Mouse (Mus musculus) small intestine, adult 2 months (tissue): ENCODE data around the gene Ercc1. TPM values are rescaled to one million over a fixed set of nuclear protein-coding genes. Genes with fewer than 3 reads are reported as not detected.

ENCODE experiments used
- H3K27ac ChIP-seq: fragments of 200-500 bp; 2 replicates; pipeline ENCODE4 v1.5.1; 2012; ENCODE audit warnings: low read depth, low read length, control low read depth, inconsistent platforms; ENCODE audit not compliant: insufficient read depth
- H3K27me3 ChIP-seq: fragments of 200-500 bp; 2 replicates; pipeline ENCODE4 v1.6.1; 2012; ENCODE audit warnings: mild to moderate bottlenecking, moderate library complexity, low read length, inconsistent platforms; ENCODE audit not compliant: control insufficient read depth, insufficient read depth
- H3K36me3 ChIP-seq: fragments of 200-500 bp; 2 replicates; pipeline ENCODE4 v1.6.1; 2012; ENCODE audit warnings: mild to moderate bottlenecking, low read length, control low read depth, inconsistent platforms; ENCODE audit not compliant: control insufficient read depth, insufficient read depth
- H3K4me1 ChIP-seq: fragments of 200-500 bp; 2 replicates; pipeline ENCODE4 v1.6.1; 2012; ENCODE audit warnings: low read length, inconsistent platforms, mixed read lengths; ENCODE audit not compliant: control insufficient read depth, insufficient read depth, insufficient read length
- H3K4me3 ChIP-seq: fragments of 200-500 bp; 2 replicates; pipeline ENCODE4 v1.5.1; 2012; ENCODE audit warnings: low read depth, mild to moderate bottlenecking, control low read depth, inconsistent platforms, low read length, moderate library complexity
- CTCF ChIP-seq: fragments of 200-500 bp; IDR thresholded peaks from 2 replicates; pipeline ENCODE4 v1.5.1; 2012; ENCODE audit warnings: low read depth, mild to moderate bottlenecking, control low read depth, inconsistent platforms, low read length, moderate library complexity, mixed read lengths; ENCODE audit not compliant: insufficient replicate concordance, insufficient read length; ENCODE audit errors: extremely low read depth
- POLR2A ChIP-seq: fragments of 200-500 bp; IDR thresholded peaks from 2 replicates; pipeline ENCODE4 v1.6.1; 2012; ENCODE audit warnings: low read depth, mild to moderate bottlenecking, control low read depth, inconsistent platforms, low read length, moderate library complexity
- WGBS: fragments of 180-500 bp; shearing (Covaris S2); methylation state at CpG from one replicate; pipeline ENCODE4 v1.1.7; 2018; 5-methylcytosine and 5-hydroxymethylcytosine counted together
- polyA plus RNA-seq: library from polyadenylated mRNA; depleted of rRNA; stranded (reverse); fragments of >200 nt; gene quantifications from 2 replicates; pipeline ENCODE4 v1.2.3, GENCODE M21; 2012

The Ercc1 gene
- polyA plus RNA-seq, 1 experiment: 17.5 TPM

- TF ChIP-seq POLR2A (no peak), CTCF (no peak)
- Histone ChIP-seq H3K4me3 (no peak overlapping the region), H3K36me3 (no peaks in the 10 kb centered on the region), H3K4me1 (peaks cover 1% of the 10 kb centered on the region; the same call in 1 of the 2 replicates), H3K27me3 (peaks cover 8% of the 10 kb centered on the region), H3K27ac (no peak overlapping the region)
- WGBS: 57% methylated on average over 16 of the region's 16 CpGs
These were observed 38.5 kb upstream of the Ercc1 start for GRCm38 (mm10) chr7:19305796-19306765.

DNA sequence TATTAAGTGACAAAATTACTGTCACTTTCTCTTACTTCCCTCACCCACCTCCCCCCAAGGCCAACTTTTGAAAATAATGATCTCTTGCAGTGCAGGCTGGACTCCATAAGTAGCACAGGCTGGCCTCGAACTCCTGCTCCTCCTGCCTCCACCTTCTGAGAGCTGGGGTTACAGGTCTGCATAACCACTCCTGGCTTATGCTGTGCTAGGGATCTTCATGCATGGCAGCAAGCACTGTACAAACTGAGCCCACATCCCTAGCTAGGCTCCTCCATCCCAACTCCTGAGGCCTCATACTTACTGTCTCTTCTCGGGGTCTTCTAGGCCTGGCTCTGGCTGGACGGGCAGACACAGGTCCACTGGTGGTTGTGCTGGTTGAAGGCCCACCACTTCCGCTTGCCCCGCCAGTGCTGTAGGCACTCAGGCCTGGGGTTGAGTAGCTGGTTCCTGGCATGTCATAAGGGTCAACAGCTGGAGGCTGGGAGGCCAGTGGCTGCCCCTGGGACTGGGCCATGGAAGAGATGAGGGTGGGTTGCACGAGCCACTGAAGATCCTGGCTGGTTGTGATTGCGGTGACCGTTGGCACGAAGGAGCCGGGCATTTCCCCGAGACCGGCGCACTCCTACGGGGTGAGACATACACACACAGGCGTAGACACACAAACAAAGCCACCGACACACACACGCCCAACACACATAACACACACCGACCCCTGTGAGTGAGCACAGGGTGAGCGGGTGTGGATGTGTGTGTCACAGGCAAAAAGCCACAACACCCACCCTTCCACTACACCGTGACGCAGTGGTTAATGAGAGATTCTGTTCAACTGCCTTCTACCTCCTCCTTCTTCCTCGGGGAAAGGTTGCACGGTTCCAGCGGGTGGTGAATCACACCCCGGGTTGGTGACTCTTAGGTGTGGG, 37.5 kb upstream of the Ercc1 start:
- H3K27ac ChIP-seq: no peak overlapping the region
- no peaks in the 10 kb centered on the region for H3K36me3 ChIP-seq
- H3K4me1 ChIP-seq: peaks cover 1% of the 10 kb centered on the region; the same call in 1 of the 2 replicates
- H3K4me3 ChIP-seq: no peak overlapping the region
- peaks cover 8% of the 10 kb centered on the region for H3K27me3 ChIP-seq
- no peak for TF ChIP-seq POLR2A
- TF ChIP-seq CTCF: no peak
- 73% methylated on average over 25 of the region's 25 CpGs for WGBS

DNA sequence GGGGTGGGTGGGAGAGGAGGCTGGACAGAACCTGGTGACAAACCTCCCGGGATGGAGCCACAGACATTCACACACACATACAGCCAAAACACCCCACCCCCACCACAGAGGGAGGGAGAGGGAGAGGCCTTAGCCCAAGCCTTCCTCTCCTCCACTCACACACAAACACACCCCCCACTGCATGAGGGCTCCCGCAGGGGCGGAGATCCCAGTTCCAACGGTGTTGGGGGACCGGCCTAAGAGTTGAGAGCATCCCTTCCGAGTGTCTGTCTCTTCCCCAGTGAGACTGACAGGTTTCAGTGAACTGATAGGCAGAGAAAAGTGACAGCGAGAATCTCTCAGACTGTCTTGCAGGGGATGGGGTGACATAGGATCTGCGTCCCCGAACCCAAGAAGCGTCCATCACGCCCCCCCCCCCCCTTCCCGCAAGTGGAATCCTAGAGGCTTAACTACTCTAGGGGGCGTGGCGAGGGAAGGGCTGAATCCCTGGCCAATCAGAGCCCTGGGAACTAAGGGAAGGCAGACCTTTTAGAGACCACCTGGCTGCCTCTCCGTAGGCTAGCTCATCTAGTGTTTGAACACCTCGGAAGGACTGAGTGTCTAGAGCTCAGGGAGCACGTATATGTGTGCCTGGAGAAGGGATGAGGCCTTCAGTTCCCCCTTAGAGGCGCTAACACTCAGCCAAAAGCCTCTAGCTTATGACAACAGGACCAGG, 36.7 kb upstream of the Ercc1 start:
- Histone ChIP-seq H3K27me3 (peaks cover 8% of the 10 kb centered on the region), H3K4me1 (peaks cover 1% of the 10 kb centered on the region; the same call in 1 of the 2 replicates), H3K4me3 (peak overlapping the region; percentile 76), H3K27ac (peak overlapping the region; percentile 51), H3K36me3 (no peaks in the 10 kb centered on the region)
- 1% methylated on average over 18 of the region's 18 CpGs for WGBS
- TF ChIP-seq POLR2A: no peak
- no peak for TF ChIP-seq CTCF

DNA sequence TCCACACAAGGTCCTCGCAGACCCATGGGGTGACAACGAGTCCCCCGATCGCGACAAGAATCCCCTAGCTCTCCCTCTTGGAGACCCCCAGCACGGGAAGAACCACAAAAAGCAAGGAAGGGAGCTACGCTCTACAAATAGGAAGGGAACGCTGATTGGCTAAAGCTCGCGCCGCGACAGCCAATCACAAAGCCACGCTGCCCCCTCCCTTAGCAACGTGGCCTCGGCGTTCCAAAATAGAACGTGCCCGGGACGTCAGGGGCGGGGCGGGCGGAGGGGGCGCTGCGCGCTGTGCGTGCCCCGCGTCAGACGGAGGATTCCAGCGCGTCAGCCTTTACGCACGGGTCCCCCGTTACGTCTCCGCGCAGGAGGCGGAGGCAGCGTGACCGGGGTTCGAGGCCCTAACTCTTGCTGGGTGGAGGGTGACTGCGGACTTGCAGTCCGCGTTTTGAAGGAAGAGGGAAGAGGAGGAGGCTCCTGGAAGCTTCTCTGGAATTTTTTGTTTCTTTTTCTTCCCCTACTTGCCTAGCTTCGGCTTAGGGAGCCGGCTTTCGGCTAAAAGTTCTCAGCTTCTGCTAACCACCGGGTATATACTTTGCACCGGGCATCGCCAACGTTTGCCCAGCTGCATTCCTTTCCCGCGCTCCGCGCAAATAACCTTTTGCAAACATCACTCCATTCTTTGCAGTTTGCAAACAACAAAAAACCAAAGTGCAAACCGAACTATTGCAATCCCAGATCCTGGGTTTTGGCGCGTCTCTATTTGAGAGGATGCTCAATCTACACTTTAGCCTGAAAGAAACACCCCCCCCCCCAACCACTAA, 35.9 kb upstream of the Ercc1 start:
- Histone ChIP-seq H3K4me1 (peaks cover under 1% of the 10 kb centered on the region; the same call in 1 of the 2 replicates), H3K36me3 (no peaks in the 10 kb centered on the region), H3K4me3 (peak overlapping the region; percentile 76), H3K27me3 (peaks cover 8% of the 10 kb centered on the region), H3K27ac (peak overlapping the region; percentile 51)
- under 1% methylated on average over 58 of the region's 58 CpGs for WGBS
- TF ChIP-seq POLR2A: peak; percentile 30
- no peak for TF ChIP-seq CTCF

- peak overlapping the region; percentile 76 for H3K4me3 ChIP-seq
- no peak for TF ChIP-seq CTCF
- TF ChIP-seq POLR2A: no peak
- under 1% methylated on average over 48 of the region's 48 CpGs for WGBS
- no peaks in the 10 kb centered on the region for H3K36me3 ChIP-seq
- no peak overlapping the region for H3K27ac ChIP-seq
- H3K4me1 ChIP-seq: no peaks in the 10 kb centered on the region
- peaks cover 8% of the 10 kb centered on the region for H3K27me3 ChIP-seq
These were observed 35.2 kb upstream of the Ercc1 start for GRCm38 (mm10) chr7:19309278-19309883.
